Mouse (Mus musculus) cerebellum, adult 2 months (tissue): ENCODE results near the gene Lrig1. TPM values are rescaled to one million over a fixed set of nuclear protein-coding genes. Genes with fewer than 3 reads are reported as not detected.

ENCODE experiments used
- DNase-seq, 2 experiments: peaks; one replicate each; pipeline ENCODE4 v3.0.0; 2021
- H3K27ac ChIP-seq: fragments of 200-500 bp; 2 replicates; pipeline ENCODE4 v1.5.1; 2012; ENCODE audit warnings: low read length, control low read depth, inconsistent platforms; ENCODE audit not compliant: insufficient read depth
- H3K27me3 ChIP-seq: fragments of 200-500 bp; 2 replicates; pipeline ENCODE4 v1.6.1; 2012; ENCODE audit warnings: inconsistent platforms, mild to moderate bottlenecking, low read length, moderate library complexity; ENCODE audit not compliant: control insufficient read depth, insufficient read depth
- H3K4me1 ChIP-seq: fragments of 200-500 bp; 2 replicates; pipeline ENCODE4 v1.6.1; 2011; ENCODE audit warnings: low read length; ENCODE audit not compliant: control insufficient read depth, insufficient read depth
- H3K4me3 ChIP-seq: fragments of 200-500 bp; replicated peaks from 2 replicates; pipeline ENCODE3; 2011; ENCODE audit warnings: mild to moderate bottlenecking, low read depth, low read length, control low read depth; ENCODE audit not compliant: insufficient read depth
- CTCF ChIP-seq: fragments of 200-500 bp; IDR thresholded peaks from 2 replicates; pipeline ENCODE4 v1.5.1; 2011; ENCODE audit warnings: low read depth, mild to moderate bottlenecking, control low read depth, low read length, moderate library complexity, borderline replicate concordance; ENCODE audit not compliant: insufficient read depth
- POLR2A ChIP-seq: fragments of 200-500 bp; IDR thresholded peaks from 2 replicates; pipeline ENCODE4 v1.6.1; 2011; ENCODE audit warnings: low read length, control low read depth, borderline replicate concordance; ENCODE audit not compliant: insufficient read depth
- WGBS: fragments of 180-500 bp; shearing (Covaris S2); methylation state at CpG from one replicate; pipeline ENCODE4 v1.1.7; 2018; 5-methylcytosine and 5-hydroxymethylcytosine counted together
- polyA plus RNA-seq: library from polyadenylated mRNA; depleted of rRNA; stranded (reverse); fragments of >200 nt; gene quantifications from 2 replicates; pipeline ENCODE4 v1.2.3, GENCODE M21; 2012

The Lrig1 gene
- polyA plus RNA-seq, 1 experiment, result 86.2 TPM

DNA sequence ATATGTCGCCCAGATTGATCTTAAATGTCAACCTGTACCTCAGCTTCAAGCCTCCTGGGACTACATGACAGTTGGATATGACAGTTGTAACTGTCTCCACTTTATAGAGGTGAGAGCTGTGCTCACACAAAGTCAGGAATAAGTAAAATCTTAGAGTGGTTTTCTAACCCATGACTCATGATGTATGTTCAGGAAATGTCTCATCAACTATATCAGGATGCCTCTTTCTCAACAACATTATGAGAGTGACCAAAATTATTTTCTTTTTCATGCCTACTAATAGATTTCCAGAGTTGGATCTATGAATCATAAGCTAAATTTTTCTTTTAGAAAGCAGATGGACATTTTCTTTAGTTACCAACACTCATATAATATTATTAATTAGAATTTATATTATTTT lies 6.0 kb upstream of the Lrig1 start:
- peaks cover 3% of the 10 kb centered on the region; the same call in 1 of the 2 replicates for H3K4me1 ChIP-seq
- no peak overlapping the region for H3K4me3 ChIP-seq
- WGBS, result 95% methylated on average over 1 of the region's 1 CpGs
- H3K27me3 ChIP-seq, result no peaks in the 10 kb centered on the region
- H3K27ac ChIP-seq, result no peak overlapping the region
- DNase-seq, result no peak
- TF ChIP-seq POLR2A (no peak), CTCF (no peak)

DNA sequence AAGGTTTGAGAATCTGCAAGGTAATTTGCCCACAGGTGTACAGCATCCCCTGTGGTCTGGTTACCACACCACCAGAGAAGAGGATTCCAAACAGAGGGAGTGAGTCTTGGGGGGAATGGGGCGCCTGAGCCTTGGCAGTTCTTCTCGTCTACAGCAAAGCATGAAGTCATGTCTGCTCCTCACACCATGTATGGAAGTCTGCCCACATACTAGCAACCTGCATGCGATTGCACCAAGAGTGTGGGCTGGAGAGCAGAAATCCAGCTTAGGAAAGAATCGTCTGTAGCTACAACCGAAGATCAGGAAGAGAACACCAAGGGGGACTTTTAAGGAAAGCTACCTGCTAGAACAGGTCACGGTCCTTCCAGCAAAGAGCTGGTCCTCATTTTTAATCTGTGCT lies 3.0 kb upstream of the Lrig1 start:
- Histone ChIP-seq H3K27ac (no peak overlapping the region), H3K4me1 (peaks cover 5% of the 10 kb centered on the region; the same call in 1 of the 2 replicates), H3K27me3 (no peaks in the 10 kb centered on the region), H3K4me3 (no peak overlapping the region)
- no peak for DNase-seq
- WGBS, result 95% methylated on average over 6 of the region's 6 CpGs
- TF ChIP-seq POLR2A, result no peak
- TF ChIP-seq CTCF, result no peak

DNA sequence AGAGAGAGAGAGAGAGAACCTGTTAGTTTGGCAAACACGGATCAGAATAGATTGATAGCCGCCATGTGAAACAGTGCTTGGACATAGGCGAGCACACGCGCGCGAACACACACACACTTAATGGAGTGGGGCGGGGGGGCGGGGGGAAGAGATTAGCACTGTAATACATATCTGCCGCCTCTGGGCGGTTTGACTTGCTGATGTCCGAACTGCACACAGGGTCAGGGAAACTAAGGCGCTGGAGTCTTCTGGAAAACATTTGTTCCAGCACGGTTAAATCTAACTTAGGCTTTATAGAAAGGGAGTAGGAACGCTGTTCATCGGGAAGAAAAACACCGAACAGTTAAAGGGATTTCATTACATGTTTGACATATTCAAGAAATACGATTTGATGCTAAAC lies 1.1 kb upstream of the Lrig1 start:
- H3K27me3 ChIP-seq, result no peaks in the 10 kb centered on the region
- TF ChIP-seq CTCF (no peak; the same call in 1 of the 2 replicates), POLR2A (no peak)
- DNase-seq, result no peak
- WGBS, result 3% methylated on average over 18 of the region's 18 CpGs
- no peak overlapping the region for H3K27ac ChIP-seq
- H3K4me3 ChIP-seq, result peak overlapping the region; percentile 55
- H3K4me1 ChIP-seq, result peaks cover 9% of the 10 kb centered on the region; the same call in 1 of the 2 replicates

DNA sequence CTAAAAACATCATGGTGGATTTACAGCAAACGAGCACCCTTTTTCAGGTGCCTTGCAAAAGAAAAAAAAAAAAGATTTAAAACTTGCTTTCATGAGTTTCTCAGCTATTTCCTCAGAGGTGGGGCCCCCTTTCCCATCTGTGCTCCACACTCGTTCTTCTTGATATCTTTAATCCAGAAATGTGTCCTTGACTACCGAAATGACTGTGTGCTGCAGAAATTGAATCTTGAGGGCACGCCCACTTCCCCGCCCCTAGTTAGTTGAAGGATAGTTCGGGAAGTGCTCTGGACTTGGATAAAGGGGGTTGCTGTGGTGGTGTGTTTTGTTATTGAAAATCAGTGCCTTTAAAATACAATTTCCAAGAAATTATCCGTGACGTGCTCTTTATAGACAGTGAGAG lies 654 bp upstream of the Lrig1 start:
- WGBS, result 2% methylated on average over 8 of the region's 8 CpGs
- TF ChIP-seq POLR2A (no peak), CTCF (no peak)

DNA sequence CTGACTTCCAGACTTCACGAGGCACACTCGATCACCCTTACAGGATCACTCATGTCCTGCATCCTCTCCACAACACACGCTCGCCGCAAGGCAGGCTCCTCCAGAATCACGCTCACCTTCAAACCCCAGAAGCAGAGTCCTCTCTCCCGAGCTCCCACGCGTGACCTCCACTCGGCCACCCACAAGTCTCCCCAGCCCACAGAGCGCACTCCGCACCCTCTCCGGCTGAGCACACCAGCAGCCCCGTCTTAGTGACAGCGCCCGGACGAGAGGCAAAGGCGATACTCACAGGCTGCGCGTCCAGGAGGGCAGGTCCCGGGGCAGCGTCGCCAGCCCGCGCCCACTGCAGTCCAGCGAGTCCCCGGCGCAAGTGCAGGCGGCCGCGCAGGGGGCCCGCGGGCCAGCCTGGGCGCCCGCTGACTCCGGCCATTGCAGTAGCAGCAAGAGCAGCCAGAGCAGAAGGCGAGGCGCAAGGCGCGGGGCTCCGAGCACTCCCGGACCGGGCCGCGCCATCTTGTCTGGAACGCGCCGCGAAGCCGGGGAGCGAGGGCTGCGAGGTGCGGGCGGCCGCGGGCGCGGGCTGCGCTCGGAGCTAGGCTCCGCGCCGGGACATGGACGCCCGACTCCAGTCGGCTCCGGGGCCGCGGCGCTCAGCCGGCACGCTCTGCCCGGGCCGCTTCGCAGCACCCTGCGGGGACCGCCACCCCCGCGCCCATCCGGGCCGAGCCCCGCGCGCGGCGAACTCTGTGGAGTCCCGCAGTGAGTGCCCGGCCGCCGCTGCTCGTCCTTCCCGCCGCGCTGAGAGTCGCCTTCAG lies 578 bp downstream of the Lrig1 start:
- Histone ChIP-seq H3K4me3 (peak overlapping the region; percentile 68), H3K27ac (peak overlapping the region; percentile 65), H3K27me3 (no peaks in the 10 kb centered on the region), H3K4me1 (peaks cover 22% of the 10 kb centered on the region)
- WGBS, result under 1% methylated on average over 95 of the region's 95 CpGs
- no peak for TF ChIP-seq POLR2A
- no peak for TF ChIP-seq CTCF
- peak; percentile 59 to 69 for DNase-seq

More for the DNA sequence above, 654 bp upstream of the Lrig1 start:
- Histone ChIP-seq H3K4me1 (peaks cover 12% of the 10 kb centered on the region; the same call in 1 of the 2 replicates), H3K27ac (no peak overlapping the region), H3K27me3 (no peaks in the 10 kb centered on the region), H3K4me3 (peak overlapping the region; percentile 55)
- DNase-seq, result peak; percentile 52 to 58

DNA sequence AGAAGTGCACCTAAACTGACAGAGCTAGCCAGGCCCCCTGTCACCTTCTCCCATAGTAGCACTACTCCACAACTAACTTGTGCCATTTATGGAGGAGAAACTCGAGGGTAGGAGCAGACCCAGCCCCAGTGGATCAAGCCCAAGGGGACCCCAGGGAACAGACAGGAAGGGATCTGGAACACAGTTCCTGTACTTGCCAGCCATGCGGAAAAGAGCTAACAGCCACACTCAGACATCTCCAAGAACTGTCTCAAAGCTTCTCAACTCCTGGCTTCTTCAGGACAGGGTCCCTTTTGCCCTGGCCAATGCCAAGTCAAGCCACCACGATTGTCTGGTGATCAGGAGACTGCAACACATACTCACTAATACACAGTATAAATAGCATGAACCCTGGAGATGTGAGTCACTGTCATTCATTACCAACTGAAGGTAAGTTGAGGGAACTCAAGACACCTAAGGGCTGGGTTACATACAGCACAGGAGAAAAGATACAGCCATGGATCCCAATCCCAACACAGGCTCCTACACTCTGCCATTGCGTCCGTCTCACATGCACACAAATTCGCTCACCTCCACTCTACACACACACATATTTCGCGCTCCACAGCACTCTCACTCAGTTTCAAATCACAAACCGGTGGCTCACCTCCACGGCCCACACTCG lies 1.3 kb downstream of the Lrig1 start:
- H3K4me1 ChIP-seq, result peaks cover 22% of the 10 kb centered on the region
- no peak for TF ChIP-seq CTCF
- TF ChIP-seq POLR2A, result no peak

DNA sequence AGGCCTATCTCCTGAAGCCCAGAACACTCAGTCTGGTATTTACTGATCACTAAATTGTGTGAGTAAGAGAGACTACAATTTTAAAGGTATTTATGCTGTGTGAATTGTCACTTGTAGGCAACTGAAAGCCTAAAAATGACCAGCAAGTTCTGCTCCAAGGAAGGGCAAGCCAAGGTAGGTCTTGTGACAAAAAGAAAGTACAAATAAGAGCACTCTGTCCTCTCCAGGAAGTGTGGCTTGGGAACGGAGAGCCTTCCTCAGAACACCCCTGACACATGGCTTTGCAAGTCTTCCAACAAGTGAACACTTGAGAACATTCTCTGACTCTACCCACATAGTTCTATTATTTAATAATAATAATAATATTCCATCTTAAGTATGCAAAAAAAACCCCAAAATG lies 2.5 kb downstream of the Lrig1 start:
- no peak for DNase-seq
- Histone ChIP-seq H3K4me3 (peak overlapping the region; percentile 29), H3K27ac (no peak overlapping the region), H3K4me1 (peaks cover 22% of the 10 kb centered on the region), H3K27me3 (no peaks in the 10 kb centered on the region)
- no peak for TF ChIP-seq CTCF
- no peak for TF ChIP-seq POLR2A
- WGBS, result 72% methylated on average over 1 of the region's 1 CpGs

More for the DNA sequence above, 1.3 kb downstream of the Lrig1 start:
- Histone ChIP-seq H3K4me3 (peak overlapping the region; percentile 68), H3K27ac (peak overlapping the region; percentile 65), H3K27me3 (no peaks in the 10 kb centered on the region)
- 4% methylated on average over 11 of the region's 11 CpGs for WGBS
- DNase-seq, result no peak
